In the genomic region with DNA sequence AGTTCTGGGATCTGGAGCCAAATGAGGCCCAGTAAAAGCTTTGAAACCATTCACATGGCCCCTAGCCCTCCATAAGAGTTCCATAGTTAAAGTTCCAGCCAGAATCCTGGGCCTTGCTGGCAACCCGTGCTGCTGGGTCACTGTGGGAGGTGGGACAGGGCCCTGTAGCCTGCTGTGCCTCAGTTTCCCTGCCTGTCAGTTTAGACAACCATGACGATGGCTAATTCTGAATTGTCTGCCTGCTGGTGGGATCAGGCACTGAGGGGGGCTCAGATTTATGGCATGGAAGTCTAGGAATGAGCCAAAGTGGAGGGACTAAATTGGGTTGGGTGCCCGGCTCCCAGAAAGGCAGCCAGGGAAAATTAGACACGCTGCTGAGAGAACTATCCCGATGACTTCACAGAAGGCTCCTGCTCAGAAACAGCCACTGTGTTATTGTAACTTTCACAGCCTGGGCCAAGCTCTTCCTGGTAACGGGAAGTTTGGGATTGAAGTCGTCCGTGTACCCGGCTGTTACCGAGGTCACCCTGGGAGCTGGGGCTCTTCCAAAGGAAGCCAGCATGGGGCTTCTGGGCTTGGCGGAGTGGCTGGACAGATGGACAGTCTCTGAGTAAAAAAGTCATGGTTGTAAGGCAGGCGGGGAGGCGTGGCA, we compare ENCODE assay signal across 8 mouse cellular contexts.
DNase-seq lines count a peak whose midpoint lies in the region; ATAC-seq lines count a peak whose summit lies in the region.
"Had no signal": no experiment of that assay in that cellular context is flagged by ENCODE, and none has a peak within 500 bp of the region (broad histone marks: within the 10 kb centered on the region; RNA-seq: fewer than 3 reads in every experiment).

No protein-coding gene starts in this region.

- H3K36me3 ChIP-seq in kidney, embryonic 14.5 days (ENCODE audit: control insufficient read depth, insufficient read depth, low read length), result no peaks in the 10 kb centered on the region
- H3K36me3 ChIP-seq in macrophage (ENCODE audit: inconsistent target), result no peaks in the 10 kb centered on the region

- no peak overlapping the region for H3K4me3 ChIP-seq in kidney, embryonic 14.5 days (ENCODE audit: low read length)
- no peak overlapping the region for H3K4me3 ChIP-seq in macrophage (ENCODE audit: inconsistent target)

- H3K27ac ChIP-seq in kidney, embryonic 14.5 days (ENCODE audit: low read depth, low read length), result peak overlapping the region; percentile 75
- peak overlapping the region; percentile 63; the same call in 1 of the 2 replicates for H3K27ac ChIP-seq in macrophage

- WGBS in kidney, embryonic 14.5 days, result 65% methylated on average over 13 of the region's 13 CpGs
- WGBS in macrophage (ENCODE audit: missing documents), result 96% methylated on average over 13 of the region's 13 CpGs

- no peak for ATAC-seq in kidney, embryonic 14.5 days (ENCODE audit: low FRiP score, low TSS enrichment)
- ATAC-seq in CD4-positive, CD25-positive, alpha-beta regulatory T cell, adult 4 months, result no peak
- ATAC-seq: forebrain, embryonic 16.5 days had no signal

- DNase-seq in kidney, postnatal 36 days, result no peak
- peak; percentile 31 for DNase-seq in cerebellum, adult 11-12 months
- DNase-seq in cerebellum, postnatal 25 days, result peak; percentile 40 to 57
- DNase-seq in right cerebral cortex, postnatal 14 days, result no peak

- H3K27me3 ChIP-seq in kidney, embryonic 14.5 days (ENCODE audit: control insufficient read depth, insufficient read depth, low read length), result no peaks in the 10 kb centered on the region

- no peak overlapping the region for H3K9ac ChIP-seq in kidney, embryonic 14.5 days (ENCODE audit: low read depth, low read length)

- no peaks in the 10 kb centered on the region for H3K79me2 ChIP-seq in macrophage (ENCODE audit: inconsistent target)

- H3K9me3 ChIP-seq in kidney, embryonic 14.5 days (ENCODE audit: control insufficient read depth, low read length), result no peaks in the 10 kb centered on the region

- peaks cover 17% of the 10 kb centered on the region for H3K4me1 ChIP-seq in kidney, embryonic 14.5 days (ENCODE audit: control insufficient read depth, insufficient read depth, low read length)

- no peak overlapping the region for H3K4me2 ChIP-seq in kidney, embryonic 14.5 days (replicated peaks; ENCODE audit: low read depth, low read length)

Comparison
In these comparisons a context has a peak if more than half of its experiments do, and no peak if none do; other contexts are left out.
1. DNase-seq: peak in cerebellum, adult 11-12 months (single experiment) and cerebellum, postnatal 25 days (2 of 2); none in kidney, postnatal 36 days (0 of 2) and right cerebral cortex, postnatal 14 days (single experiment).